Mouse (Mus musculus) mouse embryonic stem cell (cell line): ENCODE measurements at regions not wholly inside any gene's neighbourhood (a gene's known extent, or its start where the extent isn't known, plus 50 kb on each side); places are given as distances from the start of the nearest gene placed in this dataset.
"Not testable (repeated sequence)": the region's sequence is repeated elsewhere in the genome, so short reads cannot be mapped to it uniquely, and the experiment has no call there.

Source experiments
- in situ Hi-C, 2 experiments: fragments of 300-500 bp; cut with MboI; formaldehyde crosslinking; loops; 1 replicate in 1 of 2; 3 replicates in 1 of 2; pipeline ENCODE4 v1.14.3; 2019 to 2020; ENCODE audit warnings: low sequenced_read_pairs in 2 of 2, low pct_unique_long_range_greater_than_20kb in 1 of 2, mixed read lengths in 1 of 2; ENCODE audit not compliant: unreplicated experiment in 1 of 2

GRCm38 (mm10) chr10:11515144-11515543 lies 171.9 kb downstream of the Epm2a start:
- in situ Hi-C loops: no loop called here

GRCm38 (mm10) chr10:11517122-11517521 lies 173.9 kb downstream of the Epm2a start:
- in situ Hi-C loops: no loop called here

- in situ Hi-C loops: no loop called here
Measured at GRCm38 (mm10) chr10:11531343-11531742, 188.1 kb downstream of the Epm2a start.

GRCm38 (mm10) chr10:11555376-11555775 lies 212.2 kb downstream of the Epm2a start:
- in situ Hi-C loops: not testable (repeated sequence)

- in situ Hi-C loops: no loop called here
Measured at GRCm38 (mm10) chr10:11570523-11571055, 227.4 kb downstream of the Epm2a start.

GRCm38 (mm10) chr10:11608451-11608850 lies 265.2 kb downstream of the Epm2a start:
- in situ Hi-C loops: no loop called here

- in situ Hi-C loops: not testable (repeated sequence)
Measured at GRCm38 (mm10) chr10:11609092-11609491, 265.9 kb downstream of the Epm2a start.

- in situ Hi-C loops: no loop called here
Measured at GRCm38 (mm10) chr10:11648151-11648550, 304.9 kb downstream of the Epm2a start.

- in situ Hi-C loops: no loop called here
Measured at GRCm38 (mm10) chr10:11660056-11660770, 317.0 kb downstream of the Epm2a start.

GRCm38 (mm10) chr10:11661660-11662250 lies 318.6 kb downstream of the Epm2a start:
- in situ Hi-C loops: no loop called here

GRCm38 (mm10) chr10:11709742-11710141 lies 366.5 kb downstream of the Epm2a start:
- in situ Hi-C loops: no loop called here

GRCm38 (mm10) chr10:11724775-11725174 lies 381.6 kb downstream of the Epm2a start:
- in situ Hi-C loops: no loop called here

- in situ Hi-C loops: no loop called here
Measured at GRCm38 (mm10) chr10:11729536-11729935, 386.3 kb downstream of the Epm2a start.

- in situ Hi-C loops: no loop called here
Measured at GRCm38 (mm10) chr10:11739574-11740368, 396.6 kb downstream of the Epm2a start.

- in situ Hi-C loops: no loop called here
Measured at GRCm38 (mm10) chr10:11745587-11745986, 402.4 kb downstream of the Epm2a start.

- in situ Hi-C loops: no loop called here
Measured at GRCm38 (mm10) chr10:11746959-11747358, 403.8 kb downstream of the Epm2a start.

- in situ Hi-C loops: no loop called here
Measured at GRCm38 (mm10) chr10:11755105-11755730, 412.0 kb downstream of the Epm2a start.

- in situ Hi-C loops: no loop called here
Measured at GRCm38 (mm10) chr10:11777894-11778293, 434.7 kb downstream of the Epm2a start.

GRCm38 (mm10) chr10:11780302-11780701 lies 437.1 kb downstream of the Epm2a start:
- in situ Hi-C loops: no loop called here
